Mouse (Mus musculus): ENCODE results near the gene Etv6. TPM values are rescaled to one million over a fixed set of nuclear protein-coding genes. Genes with fewer than 3 reads are reported as not detected.

Gene Etv6
- polyA plus RNA-seq, 1 experiment from 2014 or later = 3.4 TPM

DNA sequence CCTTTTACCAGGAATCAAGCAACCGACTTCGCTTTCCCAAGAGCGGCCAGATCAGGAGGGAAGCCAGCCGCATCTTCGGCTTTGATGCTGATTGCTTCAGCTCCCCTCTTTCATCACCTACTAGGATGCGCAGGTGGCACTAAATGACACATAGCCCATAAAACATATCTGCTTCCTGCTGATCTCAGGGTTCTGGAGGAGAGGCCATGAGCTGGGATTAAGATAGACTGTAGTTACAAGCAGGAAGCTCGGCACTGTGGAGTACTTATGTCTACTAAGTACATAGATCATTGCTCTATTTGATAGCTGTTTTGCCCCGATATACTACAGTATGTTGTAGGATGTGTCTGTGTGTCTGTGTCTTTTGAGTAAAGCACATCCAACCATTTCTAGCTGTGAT, 68.0 kb downstream of the Etv6 start:
- Histone ChIP-seq H3K4me2 (ENCODE audit: low read length) (no peak overlapping the region), H3K27me3 (ENCODE audit: control insufficient read depth, insufficient read depth, low read depth, low read length) (no peaks in the 10 kb centered on the region), H3K9ac (ENCODE audit: low read depth, low read length) (no peak overlapping the region), H3K9me3 (replicated peaks; ENCODE audit: control insufficient read depth, low read length, poor library complexity, severe bottlenecking) (no peaks in the 10 kb centered on the region), H3K4me3 (ENCODE audit: low read depth, low read length) (no peak overlapping the region), H3K4me1 (ENCODE audit: control insufficient read depth, insufficient read depth, low read length) (no peaks in the 10 kb centered on the region; the same call in none of the 2 replicates), H3K27ac (ENCODE audit: low read length) (no peak overlapping the region), H3K36me3 (ENCODE audit: control insufficient read depth, insufficient read depth, low read length) (no peaks in the 10 kb centered on the region)
- ATAC-seq = no peak
- WGBS = 94% methylated on average over 8 of the region's 8 CpGs

DNA sequence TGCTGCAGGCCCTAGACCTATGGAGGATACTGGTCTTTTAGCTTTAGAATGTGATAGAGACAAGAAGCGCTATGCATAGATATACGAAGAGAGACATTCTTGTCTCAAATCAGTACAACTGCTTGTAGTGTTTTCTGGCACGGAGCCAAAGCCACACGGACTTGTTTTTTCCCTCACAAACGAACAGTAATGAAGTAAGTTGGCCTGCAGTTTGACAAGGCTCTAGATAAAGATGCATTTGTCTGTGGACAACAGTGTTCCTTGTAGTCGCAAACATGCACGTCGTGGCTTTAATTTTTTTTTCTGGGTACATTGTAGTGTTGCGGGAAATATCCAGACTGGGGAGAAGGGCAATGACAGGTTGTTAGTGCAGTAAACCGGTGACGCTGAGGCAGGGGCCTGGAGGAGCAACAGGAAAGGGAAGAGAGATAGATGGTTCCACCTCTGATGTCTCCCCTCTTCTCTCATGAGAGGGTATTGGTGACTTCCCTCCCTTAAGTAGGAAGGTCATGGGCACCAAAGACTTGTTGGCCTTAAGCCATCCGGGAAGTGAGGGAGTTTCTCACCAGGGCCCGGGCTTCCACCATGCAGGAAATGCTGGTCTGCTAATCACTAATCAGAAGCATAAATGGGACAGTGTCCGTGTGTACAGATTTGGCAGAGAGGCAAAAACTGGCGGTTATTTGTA, 70.2 kb downstream of the Etv6 start:
- H3K27me3 ChIP-seq (ENCODE audit: control insufficient read depth, insufficient read depth, low read depth, low read length) = no peaks in the 10 kb centered on the region
- no peak overlapping the region for H3K9ac ChIP-seq (ENCODE audit: low read depth, low read length)
- no peaks in the 10 kb centered on the region for H3K36me3 ChIP-seq (ENCODE audit: control insufficient read depth, insufficient read depth, low read length)
- H3K27ac ChIP-seq (ENCODE audit: low read length) = no peak overlapping the region
- no peak for ATAC-seq
- H3K9me3 ChIP-seq (replicated peaks; ENCODE audit: control insufficient read depth, low read length, poor library complexity, severe bottlenecking) = no peaks in the 10 kb centered on the region
- no peak overlapping the region for H3K4me2 ChIP-seq (ENCODE audit: low read length)
- H3K4me3 ChIP-seq (ENCODE audit: low read depth, low read length) = no peak overlapping the region
- 76% methylated on average over 15 of the region's 15 CpGs for WGBS
- H3K4me1 ChIP-seq (ENCODE audit: control insufficient read depth, insufficient read depth, low read length) = no peaks in the 10 kb centered on the region; the same call in none of the 2 replicates

DNA sequence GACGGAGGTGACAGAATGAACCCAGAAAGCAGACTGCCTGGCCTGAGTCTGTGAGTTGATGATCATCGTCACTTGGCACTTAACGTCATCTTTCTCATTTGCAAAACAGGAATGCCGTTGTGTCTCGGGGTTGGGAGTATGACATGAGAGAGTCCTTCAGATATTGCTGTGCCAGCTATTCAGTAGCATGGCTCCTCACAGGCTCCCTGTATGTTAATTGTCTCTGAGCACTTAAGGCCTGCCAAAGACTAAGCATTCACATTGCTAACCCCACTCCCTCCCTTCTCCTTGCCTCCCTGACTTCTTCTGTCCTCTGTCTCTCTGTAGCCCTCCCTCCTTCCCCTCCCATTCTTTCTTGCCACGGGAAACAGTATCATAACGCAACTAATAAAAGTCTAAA, 72.2 kb downstream of the Etv6 start:
- Histone ChIP-seq H3K4me3 (ENCODE audit: low read depth, low read length) (no peak overlapping the region), H3K27ac (ENCODE audit: low read length) (no peak overlapping the region), H3K4me2 (ENCODE audit: low read length) (no peak overlapping the region), H3K4me1 (ENCODE audit: control insufficient read depth, insufficient read depth, low read length) (no peaks in the 10 kb centered on the region; the same call in none of the 2 replicates), H3K27me3 (ENCODE audit: control insufficient read depth, insufficient read depth, low read depth, low read length) (no peaks in the 10 kb centered on the region), H3K9ac (ENCODE audit: low read depth, low read length) (no peak overlapping the region), H3K36me3 (ENCODE audit: control insufficient read depth, insufficient read depth, low read length) (no peaks in the 10 kb centered on the region), H3K9me3 (replicated peaks; ENCODE audit: control insufficient read depth, low read length, poor library complexity, severe bottlenecking) (no peaks in the 10 kb centered on the region)
- WGBS = 84% methylated on average over 7 of the region's 7 CpGs
- ATAC-seq = no peak

DNA sequence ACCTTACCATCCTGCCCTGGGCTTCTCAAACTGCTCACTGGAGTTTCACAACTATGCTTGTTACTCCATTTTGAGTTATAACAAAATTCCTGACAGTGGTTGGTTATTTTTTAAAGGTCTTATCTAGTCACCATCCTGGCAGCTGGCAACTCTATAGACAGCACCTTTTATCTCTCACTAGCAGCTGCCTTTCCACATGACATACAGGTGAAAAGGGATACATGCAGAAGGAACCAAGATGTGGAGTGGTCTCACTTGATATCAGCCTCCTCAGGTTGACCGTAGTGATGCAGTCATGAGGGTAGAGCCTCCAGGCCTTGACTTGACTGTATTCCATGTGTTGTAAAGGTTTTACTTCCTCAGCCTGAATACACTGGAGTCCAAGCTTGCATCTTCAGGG, 74.2 kb downstream of the Etv6 start:
- Histone ChIP-seq H3K9me3 (replicated peaks; ENCODE audit: control insufficient read depth, low read length, poor library complexity, severe bottlenecking) (no peaks in the 10 kb centered on the region), H3K4me1 (ENCODE audit: control insufficient read depth, insufficient read depth, low read length) (no peaks in the 10 kb centered on the region; the same call in none of the 2 replicates), H3K27ac (ENCODE audit: low read length) (no peak overlapping the region), H3K4me2 (ENCODE audit: low read length) (no peak overlapping the region), H3K9ac (ENCODE audit: low read depth, low read length) (no peak overlapping the region), H3K4me3 (ENCODE audit: low read depth, low read length) (no peak overlapping the region), H3K27me3 (ENCODE audit: control insufficient read depth, insufficient read depth, low read depth, low read length) (no peaks in the 10 kb centered on the region), H3K36me3 (ENCODE audit: control insufficient read depth, insufficient read depth, low read length) (no peaks in the 10 kb centered on the region)
- 97% methylated on average over 1 of the region's 1 CpGs for WGBS
- ATAC-seq = no peak

DNA sequence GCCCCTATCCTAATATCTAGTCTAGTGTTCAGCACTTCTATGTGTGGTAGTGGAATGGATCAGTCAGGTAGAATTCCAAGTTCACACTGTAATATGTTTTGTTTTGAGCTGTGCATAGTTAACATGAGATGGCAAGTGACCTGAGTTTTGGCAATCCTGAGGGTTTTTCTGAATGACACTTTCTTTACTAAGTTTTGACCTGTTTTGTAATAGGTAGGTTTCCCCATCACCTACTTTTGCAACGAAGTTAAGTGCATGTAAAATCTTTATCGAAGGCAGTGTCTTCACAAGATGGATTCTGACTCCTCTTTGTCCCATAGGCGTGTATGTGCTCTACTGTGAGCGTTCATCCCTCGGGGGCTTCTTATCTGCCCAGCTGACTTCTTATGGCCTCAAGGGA, 74.7 kb downstream of the Etv6 start:
- no peaks in the 10 kb centered on the region for H3K27me3 ChIP-seq (ENCODE audit: control insufficient read depth, insufficient read depth, low read depth, low read length)
- H3K9ac ChIP-seq (ENCODE audit: low read depth, low read length) = no peak overlapping the region
- no peaks in the 10 kb centered on the region for H3K9me3 ChIP-seq (replicated peaks; ENCODE audit: control insufficient read depth, low read length, poor library complexity, severe bottlenecking)
- H3K4me1 ChIP-seq (ENCODE audit: control insufficient read depth, insufficient read depth, low read length) = no peaks in the 10 kb centered on the region; the same call in 1 of the 2 replicates
- ATAC-seq = no peak
- no peak overlapping the region for H3K4me3 ChIP-seq (ENCODE audit: low read depth, low read length)
- no peak overlapping the region for H3K4me2 ChIP-seq (ENCODE audit: low read length)
- no peak overlapping the region for H3K27ac ChIP-seq (ENCODE audit: low read length)
- WGBS = 97% methylated on average over 5 of the region's 5 CpGs
- no peaks in the 10 kb centered on the region for H3K36me3 ChIP-seq (ENCODE audit: control insufficient read depth, insufficient read depth, low read length)

DNA sequence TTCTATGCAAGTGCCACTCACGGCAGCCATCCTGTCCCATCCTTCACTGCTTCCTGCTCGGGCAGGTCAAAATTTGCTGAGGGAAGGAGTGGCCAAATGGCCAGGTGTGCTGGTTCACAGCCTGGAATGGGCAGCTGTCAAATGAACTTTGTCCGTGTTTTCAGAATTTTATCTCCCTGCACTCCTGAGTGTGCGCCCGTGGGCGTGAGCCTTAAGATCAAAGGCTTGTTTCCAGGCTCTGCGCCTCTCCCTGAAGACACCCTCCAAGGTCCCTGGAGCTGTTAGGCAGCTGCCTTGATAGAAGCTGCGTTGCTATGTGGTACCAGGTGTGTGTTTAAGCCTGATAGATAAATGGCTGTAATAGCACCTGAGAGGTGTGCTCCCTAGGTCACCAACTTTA, 76.1 kb downstream of the Etv6 start:
- WGBS = 94% methylated on average over 8 of the region's 8 CpGs
- Histone ChIP-seq H3K27me3 (ENCODE audit: control insufficient read depth, insufficient read depth, low read depth, low read length) (no peaks in the 10 kb centered on the region), H3K4me2 (ENCODE audit: low read length) (no peak overlapping the region), H3K9ac (ENCODE audit: low read depth, low read length) (no peak overlapping the region), H3K4me3 (ENCODE audit: low read depth, low read length) (no peak overlapping the region), H3K36me3 (ENCODE audit: control insufficient read depth, insufficient read depth, low read length) (no peaks in the 10 kb centered on the region), H3K27ac (ENCODE audit: low read length) (no peak overlapping the region), H3K9me3 (replicated peaks; ENCODE audit: control insufficient read depth, low read length, poor library complexity, severe bottlenecking) (no peaks in the 10 kb centered on the region), H3K4me1 (ENCODE audit: control insufficient read depth, insufficient read depth, low read length) (no peaks in the 10 kb centered on the region)
- ATAC-seq = no peak

DNA sequence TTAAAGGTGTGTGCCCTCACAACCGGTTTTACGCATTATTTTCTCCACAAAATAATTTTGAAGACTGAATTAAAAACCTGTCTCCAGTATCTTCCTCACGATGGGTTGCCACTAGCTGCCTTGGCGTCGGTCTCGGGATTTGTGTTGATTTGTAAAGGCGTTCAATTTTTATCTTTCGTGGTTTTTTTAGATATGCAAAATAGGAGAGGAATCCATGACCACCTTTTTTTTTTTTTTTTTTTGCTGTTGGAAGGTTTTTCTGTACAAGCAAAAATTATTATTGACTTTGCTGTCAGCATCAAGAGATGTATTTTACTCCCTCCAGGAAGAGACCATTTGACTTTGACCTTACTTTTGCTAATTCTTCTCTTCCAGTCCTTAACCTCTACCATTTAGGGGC, 77.3 kb downstream of the Etv6 start:
- no peaks in the 10 kb centered on the region for H3K9me3 ChIP-seq (replicated peaks; ENCODE audit: control insufficient read depth, low read length, poor library complexity, severe bottlenecking)
- H3K36me3 ChIP-seq (ENCODE audit: control insufficient read depth, insufficient read depth, low read length) = no peaks in the 10 kb centered on the region
- no peak overlapping the region for H3K9ac ChIP-seq (ENCODE audit: low read depth, low read length)
- H3K27me3 ChIP-seq (ENCODE audit: control insufficient read depth, insufficient read depth, low read depth, low read length) = no peaks in the 10 kb centered on the region
- H3K4me1 ChIP-seq (ENCODE audit: control insufficient read depth, insufficient read depth, low read length) = no peaks in the 10 kb centered on the region
- no peak overlapping the region for H3K4me3 ChIP-seq (ENCODE audit: low read depth, low read length)
- ATAC-seq = no peak
- no peak overlapping the region for H3K27ac ChIP-seq (ENCODE audit: low read length)
- 91% methylated on average over 8 of the region's 8 CpGs for WGBS
- H3K4me2 ChIP-seq (ENCODE audit: low read length) = no peak overlapping the region

DNA sequence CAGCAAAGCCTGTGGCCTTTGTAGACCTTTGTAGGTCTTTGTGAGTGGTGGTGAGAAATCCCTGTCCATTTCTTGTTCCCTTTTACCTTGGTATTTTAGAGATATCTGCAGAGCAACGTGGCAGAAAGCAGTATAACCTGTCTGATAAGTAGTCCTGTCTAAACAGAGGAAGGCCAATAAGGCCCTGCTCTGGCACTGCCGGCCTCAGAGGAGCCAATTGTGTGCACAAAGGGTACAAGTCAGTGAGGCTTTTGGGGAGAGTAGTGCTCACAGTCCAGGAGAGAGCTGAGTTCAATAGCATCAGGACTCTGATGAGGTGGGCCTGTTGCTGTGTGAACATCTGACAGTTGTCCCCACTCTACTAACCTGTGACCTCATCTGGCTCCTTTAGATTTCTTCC, 77.7 kb downstream of the Etv6 start:
- Histone ChIP-seq H3K4me3 (ENCODE audit: low read depth, low read length) (no peak overlapping the region), H3K27me3 (ENCODE audit: control insufficient read depth, insufficient read depth, low read depth, low read length) (no peaks in the 10 kb centered on the region), H3K4me1 (ENCODE audit: control insufficient read depth, insufficient read depth, low read length) (no peaks in the 10 kb centered on the region), H3K9me3 (replicated peaks; ENCODE audit: control insufficient read depth, low read length, poor library complexity, severe bottlenecking) (no peaks in the 10 kb centered on the region), H3K9ac (ENCODE audit: low read depth, low read length) (no peak overlapping the region), H3K36me3 (ENCODE audit: control insufficient read depth, insufficient read depth, low read length) (no peaks in the 10 kb centered on the region), H3K4me2 (ENCODE audit: low read length) (no peak overlapping the region), H3K27ac (ENCODE audit: low read length) (no peak overlapping the region)
- WGBS = 83% methylated on average over 2 of the region's 2 CpGs
- ATAC-seq = no peak

DNA sequence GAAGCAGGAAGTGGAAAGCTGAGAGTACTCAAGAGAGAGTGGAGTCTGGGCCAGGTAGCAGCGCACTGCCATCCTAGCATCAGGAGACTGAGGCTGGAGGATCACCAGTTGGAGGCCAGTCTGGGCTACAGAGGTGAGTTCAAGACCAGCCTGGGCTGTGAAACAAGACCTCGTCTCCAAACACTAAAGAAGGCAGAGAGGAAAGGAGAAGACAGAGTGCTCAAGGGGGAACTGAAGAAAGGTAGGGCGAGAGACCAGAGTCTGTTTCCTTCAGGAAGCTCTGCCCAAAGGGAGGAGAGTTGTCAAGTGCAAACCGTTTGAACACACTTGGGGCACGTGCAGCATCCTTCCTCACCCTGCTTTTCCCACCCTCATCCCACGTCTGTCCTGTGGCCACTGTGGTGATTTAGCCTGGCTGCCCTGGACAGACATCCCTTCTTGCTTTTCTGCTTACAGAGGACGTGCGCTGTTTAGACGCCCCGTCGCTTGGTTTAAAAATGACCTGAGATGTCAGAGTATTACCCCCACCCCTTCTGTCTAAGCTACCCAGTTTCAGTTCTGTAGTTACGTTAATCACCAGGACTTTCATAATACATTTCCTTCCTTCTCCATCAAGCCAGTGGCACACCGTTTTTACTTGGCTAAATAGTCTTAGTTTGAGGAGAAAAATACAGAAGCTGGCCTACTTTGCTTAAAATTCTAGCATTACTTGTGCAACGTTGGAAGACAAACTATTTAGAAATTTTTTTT, 79.9 kb downstream of the Etv6 start:
- 91% methylated on average over 14 of the region's 14 CpGs for WGBS
- Histone ChIP-seq H3K27ac (ENCODE audit: low read length) (no peak overlapping the region), H3K4me1 (ENCODE audit: control insufficient read depth, insufficient read depth, low read length) (no peaks in the 10 kb centered on the region), H3K27me3 (ENCODE audit: control insufficient read depth, insufficient read depth, low read depth, low read length) (no peaks in the 10 kb centered on the region), H3K9ac (ENCODE audit: low read depth, low read length) (no peak overlapping the region), H3K4me3 (ENCODE audit: low read depth, low read length) (no peak overlapping the region), H3K36me3 (ENCODE audit: control insufficient read depth, insufficient read depth, low read length) (no peaks in the 10 kb centered on the region), H3K9me3 (replicated peaks; ENCODE audit: control insufficient read depth, low read length, poor library complexity, severe bottlenecking) (no peaks in the 10 kb centered on the region), H3K4me2 (ENCODE audit: low read length) (no peak overlapping the region)
- ATAC-seq = no peak

Data from midbrain, embryonic 16.5 days (tissue).